Mouse (Mus musculus): ENCODE data around the gene Ctss. TPM values are rescaled to one million over a fixed set of nuclear protein-coding genes. Genes with fewer than 3 reads are reported as not detected.

The Ctss gene
- polyA plus RNA-seq, 1 experiment from 2014 or later: 11.0 TPM

- no peak overlapping the region for H3K4me2 ChIP-seq (ENCODE audit: low read length)
- no peak for ATAC-seq
- H3K27ac ChIP-seq (ENCODE audit: low read length): no peak overlapping the region
- no peaks in the 10 kb centered on the region for H3K4me1 ChIP-seq (replicated peaks; ENCODE audit: control insufficient read depth, insufficient read depth, low read length)
- H3K4me3 ChIP-seq (replicated peaks; ENCODE audit: low read length): no peak overlapping the region
- H3K9me3 ChIP-seq (ENCODE audit: control insufficient read depth, low read length): no peaks in the 10 kb centered on the region
- no peak overlapping the region for H3K9ac ChIP-seq (replicated peaks; ENCODE audit: low read depth, low read length)
- WGBS: 50% methylated on average over 2 of the region's 2 CpGs
- no peaks in the 10 kb centered on the region for H3K36me3 ChIP-seq (ENCODE audit: control insufficient read depth, insufficient read depth)
- H3K27me3 ChIP-seq (replicated peaks; ENCODE audit: control insufficient read depth, insufficient read depth, low read length): no peaks in the 10 kb centered on the region
Observed at GRCm38 (mm10) chr3:95502312-95502711, 24.3 kb upstream of the Ctss start.

- Histone ChIP-seq H3K36me3 (ENCODE audit: control insufficient read depth, insufficient read depth) (no peaks in the 10 kb centered on the region), H3K4me1 (replicated peaks; ENCODE audit: control insufficient read depth, insufficient read depth, low read length) (no peaks in the 10 kb centered on the region), H3K9ac (replicated peaks; ENCODE audit: low read depth, low read length) (no peak overlapping the region), H3K27ac (ENCODE audit: low read length) (no peak overlapping the region), H3K27me3 (replicated peaks; ENCODE audit: control insufficient read depth, insufficient read depth, low read length) (no peaks in the 10 kb centered on the region), H3K4me2 (ENCODE audit: low read length) (no peak overlapping the region), H3K4me3 (replicated peaks; ENCODE audit: low read length) (no peak overlapping the region), H3K9me3 (ENCODE audit: control insufficient read depth, low read length) (no peaks in the 10 kb centered on the region)
- 77% methylated on average over 6 of the region's 6 CpGs for WGBS
- ATAC-seq: no peak
Observed at GRCm38 (mm10) chr3:95509348-95509747, 17.2 kb upstream of the Ctss start.

DNA sequence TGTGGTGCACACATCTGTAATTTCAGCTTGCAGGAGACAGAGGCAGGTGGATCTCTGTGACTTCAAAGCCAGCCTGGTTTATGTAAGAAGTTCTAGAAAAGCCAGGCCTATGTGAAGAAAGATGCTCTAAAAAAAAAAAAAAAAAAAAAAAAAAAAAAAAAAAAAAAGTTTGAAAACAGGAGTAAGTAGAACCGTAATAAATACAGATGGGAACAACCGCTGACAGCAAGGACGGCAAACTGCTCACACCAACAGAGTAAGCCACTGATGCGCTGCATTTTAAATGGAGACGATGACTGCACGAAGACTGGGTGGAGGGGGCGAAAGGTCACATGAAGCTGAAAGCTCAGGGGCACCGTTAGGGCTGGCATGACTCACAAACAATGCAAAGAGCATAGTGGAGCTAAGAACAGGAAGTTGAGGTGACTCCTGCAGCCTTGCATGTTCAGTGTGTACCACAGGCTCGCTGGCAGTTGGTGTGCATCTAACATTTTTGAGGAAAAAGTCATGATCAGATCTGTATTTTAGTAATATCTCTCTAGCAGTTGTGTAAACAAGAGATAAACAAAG, 14.9 kb upstream of the Ctss start:
- no peak overlapping the region for H3K4me3 ChIP-seq (replicated peaks; ENCODE audit: low read length)
- no peaks in the 10 kb centered on the region for H3K36me3 ChIP-seq (ENCODE audit: control insufficient read depth, insufficient read depth)
- H3K27me3 ChIP-seq (replicated peaks; ENCODE audit: control insufficient read depth, insufficient read depth, low read length): no peaks in the 10 kb centered on the region
- no peak overlapping the region for H3K4me2 ChIP-seq (ENCODE audit: low read length)
- 84% methylated on average over 9 of the region's 9 CpGs for WGBS
- ATAC-seq: no peak
- no peak overlapping the region for H3K27ac ChIP-seq (ENCODE audit: low read length)
- H3K4me1 ChIP-seq (replicated peaks; ENCODE audit: control insufficient read depth, insufficient read depth, low read length): no peaks in the 10 kb centered on the region
- H3K9ac ChIP-seq (replicated peaks; ENCODE audit: low read depth, low read length): no peak overlapping the region
- H3K9me3 ChIP-seq (ENCODE audit: control insufficient read depth, low read length): no peaks in the 10 kb centered on the region

DNA sequence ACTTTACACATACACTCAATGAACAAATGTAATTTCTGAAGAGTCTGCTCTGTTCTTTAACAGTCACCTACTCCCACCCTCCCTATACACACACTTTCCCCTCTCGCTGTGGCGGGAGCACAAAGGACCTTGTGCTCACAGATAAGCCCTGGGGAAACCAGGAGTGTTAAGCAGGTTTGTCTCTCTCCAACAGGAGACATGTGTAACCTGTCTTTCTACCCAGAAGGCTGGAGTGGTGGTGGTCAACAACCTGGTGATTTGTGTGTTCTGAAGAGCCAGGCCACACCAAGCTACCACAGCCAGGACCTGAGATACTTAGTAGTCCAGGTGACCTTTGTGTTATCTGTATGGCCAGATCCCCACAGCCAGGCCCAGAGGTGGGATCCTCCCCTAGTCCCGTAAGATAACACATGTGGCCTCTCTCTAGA, 10.0 kb upstream of the Ctss start:
- no peak overlapping the region for H3K4me2 ChIP-seq (ENCODE audit: low read length)
- no peak overlapping the region for H3K4me3 ChIP-seq (replicated peaks; ENCODE audit: low read length)
- WGBS: 91% methylated on average over 3 of the region's 3 CpGs
- no peaks in the 10 kb centered on the region for H3K9me3 ChIP-seq (ENCODE audit: control insufficient read depth, low read length)
- H3K27ac ChIP-seq (ENCODE audit: low read length): no peak overlapping the region
- H3K4me1 ChIP-seq (replicated peaks; ENCODE audit: control insufficient read depth, insufficient read depth, low read length): no peaks in the 10 kb centered on the region
- no peaks in the 10 kb centered on the region for H3K36me3 ChIP-seq (ENCODE audit: control insufficient read depth, insufficient read depth)
- H3K9ac ChIP-seq (replicated peaks; ENCODE audit: low read depth, low read length): no peak overlapping the region
- H3K27me3 ChIP-seq (replicated peaks; ENCODE audit: control insufficient read depth, insufficient read depth, low read length): no peaks in the 10 kb centered on the region
- no peak for ATAC-seq

DNA sequence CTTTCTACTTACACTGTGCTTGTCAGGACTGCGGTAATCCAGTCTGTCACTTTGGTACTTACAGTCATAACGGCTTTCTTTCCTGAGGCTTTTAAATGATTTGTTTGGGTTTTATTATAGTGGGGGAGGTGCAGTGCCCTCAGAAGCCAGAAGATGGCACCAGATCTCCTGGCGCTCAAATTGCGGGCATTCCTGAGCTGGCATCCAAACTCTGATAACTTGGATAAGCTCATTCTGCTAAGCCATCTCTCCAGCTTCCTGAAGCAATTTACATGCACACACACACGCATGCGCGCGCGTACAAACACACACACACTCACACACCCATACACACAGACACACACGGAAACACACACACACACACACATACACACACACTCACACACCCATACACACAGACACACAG, 9.1 kb upstream of the Ctss start:
- H3K36me3 ChIP-seq (ENCODE audit: control insufficient read depth, insufficient read depth): no peaks in the 10 kb centered on the region
- 25% methylated on average over 10 of the region's 10 CpGs for WGBS
- no peaks in the 10 kb centered on the region for H3K9me3 ChIP-seq (ENCODE audit: control insufficient read depth, low read length)
- H3K27me3 ChIP-seq (replicated peaks; ENCODE audit: control insufficient read depth, insufficient read depth, low read length): no peaks in the 10 kb centered on the region
- H3K4me2 ChIP-seq (ENCODE audit: low read length): no peak overlapping the region
- H3K4me1 ChIP-seq (replicated peaks; ENCODE audit: control insufficient read depth, insufficient read depth, low read length): no peaks in the 10 kb centered on the region
- ATAC-seq: peak; percentile 71
- H3K9ac ChIP-seq (replicated peaks; ENCODE audit: low read depth, low read length): no peak overlapping the region
- no peak overlapping the region for H3K27ac ChIP-seq (ENCODE audit: low read length)
- no peak overlapping the region for H3K4me3 ChIP-seq (replicated peaks; ENCODE audit: low read length)

GRCm38 (mm10) chr3:95518891-95519290, 7.7 kb upstream of the Ctss start:
- 83% methylated on average over 7 of the region's 7 CpGs for WGBS
- Histone ChIP-seq H3K4me1 (replicated peaks; ENCODE audit: control insufficient read depth, insufficient read depth, low read length) (no peaks in the 10 kb centered on the region), H3K9me3 (ENCODE audit: control insufficient read depth, low read length) (no peaks in the 10 kb centered on the region)

GRCm38 (mm10) chr3:95519315-95519714, 7.3 kb upstream of the Ctss start:
- WGBS: 91% methylated on average over 2 of the region's 2 CpGs
- ATAC-seq: no peak

More at GRCm38 (mm10) chr3:95518891-95519290, 7.7 kb upstream of the Ctss start:
- H3K27ac ChIP-seq (ENCODE audit: low read length): no peak overlapping the region
- no peaks in the 10 kb centered on the region for H3K27me3 ChIP-seq (replicated peaks; ENCODE audit: control insufficient read depth, insufficient read depth, low read length)
- no peaks in the 10 kb centered on the region for H3K36me3 ChIP-seq (ENCODE audit: control insufficient read depth, insufficient read depth)
- H3K4me2 ChIP-seq (ENCODE audit: low read length): no peak overlapping the region
- no peak for ATAC-seq
- H3K9ac ChIP-seq (replicated peaks; ENCODE audit: low read depth, low read length): no peak overlapping the region
- no peak overlapping the region for H3K4me3 ChIP-seq (replicated peaks; ENCODE audit: low read length)

GRCm38 (mm10) chr3:95520100-95520499, 6.5 kb upstream of the Ctss start:
- ATAC-seq: no peak
- H3K27ac ChIP-seq (ENCODE audit: low read length): no peak overlapping the region
- WGBS: 93% methylated on average over 3 of the region's 3 CpGs
- no peaks in the 10 kb centered on the region for H3K36me3 ChIP-seq (ENCODE audit: control insufficient read depth, insufficient read depth)
- H3K4me3 ChIP-seq (replicated peaks; ENCODE audit: low read length): no peak overlapping the region
- no peaks in the 10 kb centered on the region for H3K9me3 ChIP-seq (ENCODE audit: control insufficient read depth, low read length)
- no peaks in the 10 kb centered on the region for H3K4me1 ChIP-seq (replicated peaks; ENCODE audit: control insufficient read depth, insufficient read depth, low read length)
- H3K4me2 ChIP-seq (ENCODE audit: low read length): no peak overlapping the region
- H3K27me3 ChIP-seq (replicated peaks; ENCODE audit: control insufficient read depth, insufficient read depth, low read length): no peaks in the 10 kb centered on the region
- no peak overlapping the region for H3K9ac ChIP-seq (replicated peaks; ENCODE audit: low read depth, low read length)

More at GRCm38 (mm10) chr3:95519315-95519714, 7.3 kb upstream of the Ctss start:
- H3K4me2 ChIP-seq (ENCODE audit: low read length): no peak overlapping the region
- H3K27ac ChIP-seq (ENCODE audit: low read length): no peak overlapping the region
- H3K36me3 ChIP-seq (ENCODE audit: control insufficient read depth, insufficient read depth): no peaks in the 10 kb centered on the region
- no peaks in the 10 kb centered on the region for H3K27me3 ChIP-seq (replicated peaks; ENCODE audit: control insufficient read depth, insufficient read depth, low read length)
- no peak overlapping the region for H3K9ac ChIP-seq (replicated peaks; ENCODE audit: low read depth, low read length)
- H3K9me3 ChIP-seq (ENCODE audit: control insufficient read depth, low read length): no peaks in the 10 kb centered on the region
- H3K4me3 ChIP-seq (replicated peaks; ENCODE audit: low read length): no peak overlapping the region
- H3K4me1 ChIP-seq (replicated peaks; ENCODE audit: control insufficient read depth, insufficient read depth, low read length): no peaks in the 10 kb centered on the region

DNA sequence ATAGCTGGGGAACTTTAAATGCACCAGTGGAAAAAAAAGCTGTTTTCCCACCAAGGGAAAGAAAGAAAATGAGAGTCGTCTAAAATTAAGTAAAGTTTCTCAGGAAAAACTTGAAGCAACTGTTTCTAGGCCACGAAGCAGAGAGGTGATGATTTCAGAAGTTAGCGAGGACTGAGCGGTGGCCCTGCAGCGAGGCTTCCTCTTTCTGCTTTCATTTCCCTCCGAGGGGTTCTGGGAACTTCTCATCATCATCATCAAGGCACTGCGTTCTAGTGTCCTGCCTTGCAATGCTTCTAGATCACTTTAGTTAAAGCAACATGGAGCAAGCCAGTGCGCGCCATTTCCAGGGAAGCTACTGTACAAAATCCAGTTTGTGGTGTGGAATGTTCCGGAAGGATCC, 5.4 kb upstream of the Ctss start:
- 91% methylated on average over 10 of the region's 10 CpGs for WGBS
- ATAC-seq: no peak
- H3K9ac ChIP-seq (replicated peaks; ENCODE audit: low read depth, low read length): no peak overlapping the region

GRCm38 (mm10) chr3:95523662-95524061, 2.9 kb upstream of the Ctss start:
- no peak for ATAC-seq
- WGBS: 74% methylated on average over 3 of the region's 3 CpGs
- H3K9me3 ChIP-seq (ENCODE audit: control insufficient read depth, low read length): no peaks in the 10 kb centered on the region
- H3K4me1 ChIP-seq (replicated peaks; ENCODE audit: control insufficient read depth, insufficient read depth, low read length): no peaks in the 10 kb centered on the region
- no peaks in the 10 kb centered on the region for H3K27me3 ChIP-seq (replicated peaks; ENCODE audit: control insufficient read depth, insufficient read depth, low read length)
- H3K4me2 ChIP-seq (ENCODE audit: low read length): no peak overlapping the region
- H3K36me3 ChIP-seq (ENCODE audit: control insufficient read depth, insufficient read depth): no peaks in the 10 kb centered on the region
- H3K4me3 ChIP-seq (replicated peaks; ENCODE audit: low read length): no peak overlapping the region
- no peak overlapping the region for H3K9ac ChIP-seq (replicated peaks; ENCODE audit: low read depth, low read length)
- H3K27ac ChIP-seq (ENCODE audit: low read length): no peak overlapping the region

More for the DNA sequence above, 5.4 kb upstream of the Ctss start:
- H3K9me3 ChIP-seq (ENCODE audit: control insufficient read depth, low read length): no peaks in the 10 kb centered on the region
- no peaks in the 10 kb centered on the region for H3K36me3 ChIP-seq (ENCODE audit: control insufficient read depth, insufficient read depth)
- no peak overlapping the region for H3K27ac ChIP-seq (ENCODE audit: low read length)
- no peak overlapping the region for H3K4me2 ChIP-seq (ENCODE audit: low read length)
- H3K4me3 ChIP-seq (replicated peaks; ENCODE audit: low read length): no peak overlapping the region
- no peaks in the 10 kb centered on the region for H3K27me3 ChIP-seq (replicated peaks; ENCODE audit: control insufficient read depth, insufficient read depth, low read length)
- H3K4me1 ChIP-seq (replicated peaks; ENCODE audit: control insufficient read depth, insufficient read depth, low read length): no peaks in the 10 kb centered on the region

All from forebrain, embryonic 16.5 days (tissue).